ENCODE assay signal across 1 mouse cellular context in genomic region chr10:67177410-67177809, GRCm38 (mm10).
TF ChIP-seq lines count a peak whose summit lies in the region.

No protein-coding gene starts in this region.

TF ChIP-seq in MEL, 35 proteins besides CTCF, POLR2A, EP300 and RAD21 (continued from another document):
- TF ChIP-seq ZNF384 (IDR thresholded peaks at IDR 0.05; ENCODE audit: low read depth, low read length) = peak; percentile 97
- no peak for TF ChIP-seq POLR2AphosphoS5 (IDR thresholded peaks at IDR 0.05; ENCODE audit: borderline replicate concordance, low read depth, low read length)
- TF ChIP-seq MAZ (IDR thresholded peaks at IDR 0.05; ENCODE audit: low read depth, low read length) = no peak
- 0 out of 2 replicates have a peak, but pooled peaks have one; percentile 17 for TF ChIP-seq TAL1 (IDR thresholded peaks at IDR 0.05; ENCODE audit: low read length)
- peak; percentile 80 for TF ChIP-seq ETS1 (IDR thresholded peaks at IDR 0.05; ENCODE audit: low read depth, low read length)
- peak; percentile 67; the same call in 1 of the 2 replicates for TF ChIP-seq SIN3A (IDR thresholded peaks at IDR 0.05; ENCODE audit: low read length)
- TF ChIP-seq UBTF (IDR thresholded peaks at IDR 0.05; ENCODE audit: borderline replicate concordance, insufficient read depth, low read depth, low read length) = no peak
- TF ChIP-seq KAT2A (conservative IDR thresholded peaks at IDR 0.05; ENCODE audit: low read depth, low read length) = no peak
